Mouse (Mus musculus) CD8-positive naive resting alpha-beta T cell, adult 57 days (primary cell): ENCODE results near the gene Syt17. TPM values are rescaled to one million over a fixed set of nuclear protein-coding genes. Genes with fewer than 3 reads are reported as not detected.

Source experiments
- total RNA-seq: library from RNA; stranded (reverse); gene quantifications from one replicate; pipeline ENCODE4 v1.2.4, GENCODE M21; 2023

Gene Syt17
- not detected for total RNA-seq

GRCm38 (mm10) chr7:118448134-118448967 lies at the start of gene Syt17:
Gene Syt17 (minus strand): TSS chr7:118448222.

DNA sequence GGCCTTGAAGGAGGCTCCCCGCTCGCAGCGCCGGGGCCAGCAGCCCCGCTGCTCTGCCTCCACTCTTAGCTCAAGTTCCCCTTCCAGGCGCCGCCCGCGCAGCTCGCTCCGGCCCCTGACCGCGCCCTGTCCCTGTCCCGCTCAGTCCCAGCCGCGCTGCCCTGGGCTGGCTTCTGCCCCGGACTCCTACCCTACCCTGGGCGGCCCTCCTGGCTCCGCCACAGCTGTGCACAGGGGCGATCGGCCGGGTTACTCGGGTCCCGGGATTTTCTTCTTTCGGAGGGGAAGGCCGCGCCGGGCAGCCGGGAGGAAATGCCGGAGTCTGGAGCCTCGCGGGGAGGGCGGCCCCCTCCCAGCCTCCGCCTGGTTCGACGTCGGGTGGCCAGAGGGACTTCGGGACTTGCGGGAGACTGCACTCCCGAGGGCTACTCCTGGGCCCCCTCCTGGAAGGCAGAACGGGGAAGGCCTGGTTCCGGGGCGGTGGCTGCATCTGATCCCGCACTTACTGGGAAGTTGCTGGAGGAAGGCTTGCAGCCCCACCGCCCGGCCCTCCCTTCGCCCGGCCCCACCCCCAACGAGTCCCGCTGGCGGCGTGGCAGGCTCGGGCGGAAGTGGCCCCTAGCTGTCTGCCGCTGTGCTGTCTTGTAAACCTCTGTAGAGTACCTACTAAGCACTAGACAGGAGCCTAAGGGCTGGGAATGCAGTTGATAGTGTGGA lies 43.6 kb upstream of the Syt17 start, which contains the start of gene Itpripl2:
Gene Itpripl2 (minus strand): TSS at position 545 of the 717 bp plus-strand sequence.

Other genes starting within 250 kb of the Syt17 start
- 184 TPM for gene Smg1, start 204.6 kb downstream of the Syt17 start, total RNA-seq
- gene Itpripl2, start 43.8 kb upstream of the Syt17 start, total RNA-seq: 0.46 TPM
- gene Coq7, start 85.1 kb upstream of the Syt17 start, total RNA-seq: 8.5 TPM
- not detected for gene Tmc7, start 136.5 kb upstream of the Syt17 start, total RNA-seq
- gene Tmc5, start 149.1 kb upstream of the Syt17 start, total RNA-seq: not detected